Mouse (Mus musculus): ENCODE data around the gene Gpr1.

GRCm38 (mm10) chr1:63176259-63176603 lies 38.1 kb downstream of the Gpr1 start:
- TF ChIP-seq CTCF (IDR thresholded peaks at IDR 0.05; ENCODE audit: insufficient read depth, low read length) (no peak), POLR2A (IDR thresholded peaks at IDR 0.05; ENCODE audit: borderline replicate concordance, extremely low read depth, low read depth, low read length) (no peak; the same call in 1 of the 2 replicates)

Measured in lung, adult 2 months (tissue).